Mouse (Mus musculus) limb, embryonic 10.5 days (tissue): ENCODE results near the gene Glipr1. TPM values are rescaled to one million over a fixed set of nuclear protein-coding genes. Genes with fewer than 3 reads are reported as not detected.

ENCODE experiments used
- DNase-seq: peaks from one replicate; pipeline ENCODE4 v3.0.0-alpha.2; 2017; ENCODE audit warnings: low spot score
- H3K27ac ChIP-seq: fragments of 300-500 bp; sonication (generic); 2 replicates; pipeline ENCODE4 v1.5.1; 2016; ENCODE audit warnings: mild to moderate bottlenecking
- H3K27me3 ChIP-seq: fragments of 300-500 bp; sonication (generic); 2 replicates; pipeline ENCODE4 v1.6.1; 2016; ENCODE audit warnings: low read depth, mild to moderate bottlenecking; ENCODE audit not compliant: poor library complexity, severe bottlenecking
- H3K36me3 ChIP-seq: fragments of 300-500 bp; sonication (generic); 2 replicates; pipeline ENCODE4 v1.6.1; 2016; ENCODE audit warnings: mild to moderate bottlenecking, moderate library complexity
- H3K4me1 ChIP-seq: fragments of 300-500 bp; sonication (generic); 2 replicates; pipeline ENCODE4 v1.6.1; 2016
- H3K4me3 ChIP-seq: fragments of 300-500 bp; sonication (generic); 2 replicates; pipeline ENCODE4 v1.5.1; 2016; ENCODE audit warnings: mild to moderate bottlenecking, moderate library complexity
- H3K9me3 ChIP-seq: fragments of 300-500 bp; sonication (generic); replicated peaks from 2 replicates; pipeline ENCODE4 v1.6.1; 2016; ENCODE audit warnings: mild to moderate bottlenecking
- WGBS: fragments of 180-500 bp; shearing (Covaris S2); methylation state at CpG from one replicate; pipeline ENCODE4 v1.1.7; 2016; 5-methylcytosine and 5-hydroxymethylcytosine counted together
- polyA plus RNA-seq: library from polyadenylated mRNA; unstranded; fragments of >200 nt; fragmentation: Nextera tagmentation; extraction: Ambion mirVana; gene quantifications from 2 replicates; pipeline ENCODE4 v1.2.1, GENCODE M21; 2016

The Glipr1 gene
- polyA plus RNA-seq, 1 experiment from 2014 or later, result 1.2 TPM

GRCm38 (mm10) chr10:111996911-111997347, 5.5 kb downstream of the Glipr1 start:
- H3K27ac ChIP-seq, result no peak overlapping the region
- H3K9me3 ChIP-seq, result no peaks in the 10 kb centered on the region
- no peaks in the 10 kb centered on the region for H3K36me3 ChIP-seq
- no peak for DNase-seq
- H3K27me3 ChIP-seq, result no peaks in the 10 kb centered on the region
- H3K4me1 ChIP-seq, result peaks cover 3% of the 10 kb centered on the region; the same call in 1 of the 2 replicates
- H3K4me3 ChIP-seq, result no peak overlapping the region
- 83% methylated on average over 8 of the region's 8 CpGs for WGBS

- H3K4me1 ChIP-seq, result peaks cover 3% of the 10 kb centered on the region; the same call in 1 of the 2 replicates
- DNase-seq, result no peak
- H3K27ac ChIP-seq, result no peak overlapping the region
- 90% methylated on average over 7 of the region's 7 CpGs for WGBS
- H3K9me3 ChIP-seq, result no peaks in the 10 kb centered on the region
- no peaks in the 10 kb centered on the region for H3K27me3 ChIP-seq
- no peaks in the 10 kb centered on the region for H3K36me3 ChIP-seq
- H3K4me3 ChIP-seq, result no peak overlapping the region
These were observed 5.9 kb downstream of the Glipr1 start for GRCm38 (mm10) chr10:111996549-111996904.

GRCm38 (mm10) chr10:111995803-111996548, 6.5 kb downstream of the Glipr1 start:
- Histone ChIP-seq H3K27me3 (no peaks in the 10 kb centered on the region), H3K27ac (no peak overlapping the region), H3K9me3 (no peaks in the 10 kb centered on the region), H3K4me3 (no peak overlapping the region), H3K4me1 (peaks cover 3% of the 10 kb centered on the region; the same call in 1 of the 2 replicates), H3K36me3 (no peaks in the 10 kb centered on the region)
- WGBS, result 93% methylated on average over 11 of the region's 11 CpGs
- no peak for DNase-seq

- Histone ChIP-seq H3K27ac (no peak overlapping the region), H3K27me3 (no peaks in the 10 kb centered on the region), H3K4me1 (no peaks in the 10 kb centered on the region), H3K4me3 (no peak overlapping the region), H3K36me3 (peaks cover 68% of the 10 kb centered on the region), H3K9me3 (no peaks in the 10 kb centered on the region)
- no peak for DNase-seq
- WGBS, result 91% methylated on average over 6 of the region's 6 CpGs
These were observed 16.0 kb downstream of the Glipr1 start for GRCm38 (mm10) chr10:111986453-111986852.

GRCm38 (mm10) chr10:111983070-111983469, 19.4 kb downstream of the Glipr1 start:
- H3K27me3 ChIP-seq, result no peaks in the 10 kb centered on the region
- WGBS, result 91% methylated on average over 5 of the region's 5 CpGs
- H3K27ac ChIP-seq, result no peak overlapping the region
- no peak overlapping the region for H3K4me3 ChIP-seq
- H3K36me3 ChIP-seq, result peaks cover 94% of the 10 kb centered on the region
- no peaks in the 10 kb centered on the region for H3K9me3 ChIP-seq
- H3K4me1 ChIP-seq, result no peaks in the 10 kb centered on the region
- no peak for DNase-seq

- Histone ChIP-seq H3K4me1 (peaks cover 8% of the 10 kb centered on the region), H3K4me3 (no peak overlapping the region), H3K36me3 (peaks cover 72% of the 10 kb centered on the region), H3K9me3 (no peaks in the 10 kb centered on the region), H3K27ac (no peak overlapping the region), H3K27me3 (no peaks in the 10 kb centered on the region)
- peak; percentile 71 for DNase-seq
- WGBS, result 51% methylated on average over 5 of the region's 5 CpGs
These were observed 24.8 kb downstream of the Glipr1 start for GRCm38 (mm10) chr10:111977584-111977983.

- peak within 1 kb of the TSS; percentile 85 for H3K27ac ChIP-seq
These were observed 29.7 kb downstream of the Glipr1 start, which contains the start of gene Krr1 for GRCm38 (mm10) chr10:111972542-111973361. Krr1 (plus strand) TSS chr10:111972664.

GRCm38 (mm10) chr10:111971929-111972328, 30.5 kb downstream of the Glipr1 start:
- Histone ChIP-seq H3K36me3 (peaks cover 16% of the 10 kb centered on the region), H3K4me3 (peak overlapping the region; percentile 94; the same call in 1 of the 2 replicates), H3K9me3 (no peaks in the 10 kb centered on the region), H3K27me3 (no peaks in the 10 kb centered on the region), H3K4me1 (peaks cover 8% of the 10 kb centered on the region), H3K27ac (no peak overlapping the region)
- no peak for DNase-seq
- WGBS, result 82% methylated on average over 3 of the region's 3 CpGs

More at GRCm38 (mm10) chr10:111972542-111973361, 29.7 kb downstream of the Glipr1 start, which contains the start of gene Krr1:
- peaks cover 25% of the 10 kb centered on the region for H3K36me3 ChIP-seq
- under 1% methylated on average over 51 of the region's 51 CpGs for WGBS
- peaks cover 8% of the 10 kb centered on the region for H3K4me1 ChIP-seq
- DNase-seq, result peak; percentile 93
- no peaks in the 10 kb centered on the region for H3K9me3 ChIP-seq
- H3K27me3 ChIP-seq, result no peaks in the 10 kb centered on the region
- H3K4me3 ChIP-seq, result peak within 1 kb of the TSS; percentile 94

- Histone ChIP-seq H3K9me3 (no peaks in the 10 kb centered on the region), H3K27ac (no peak overlapping the region), H3K27me3 (no peaks in the 10 kb centered on the region), H3K36me3 (no peaks in the 10 kb centered on the region), H3K4me3 (no peak overlapping the region), H3K4me1 (no peaks in the 10 kb centered on the region)
- no peak for DNase-seq
- WGBS, result 66% methylated on average over 4 of the region's 4 CpGs
These were observed 36.0 kb downstream of the Glipr1 start for GRCm38 (mm10) chr10:111966394-111966793.

GRCm38 (mm10) chr10:111960459-111960858, 42.0 kb downstream of the Glipr1 start:
- H3K36me3 ChIP-seq, result no peaks in the 10 kb centered on the region
- H3K9me3 ChIP-seq, result no peaks in the 10 kb centered on the region
- no peaks in the 10 kb centered on the region for H3K4me1 ChIP-seq
- WGBS, result 91% methylated on average over 6 of the region's 6 CpGs
- DNase-seq, result no peak
- no peak overlapping the region for H3K27ac ChIP-seq
- no peak overlapping the region for H3K4me3 ChIP-seq
- H3K27me3 ChIP-seq, result no peaks in the 10 kb centered on the region

GRCm38 (mm10) chr10:111959353-111959752, 43.1 kb downstream of the Glipr1 start:
- H3K4me1 ChIP-seq, result no peaks in the 10 kb centered on the region
- no peaks in the 10 kb centered on the region for H3K9me3 ChIP-seq
- no peak overlapping the region for H3K4me3 ChIP-seq
- no peaks in the 10 kb centered on the region for H3K27me3 ChIP-seq
- no peaks in the 10 kb centered on the region for H3K36me3 ChIP-seq
- WGBS, result 89% methylated on average over 2 of the region's 2 CpGs
- H3K27ac ChIP-seq, result no peak overlapping the region
- no peak for DNase-seq

- Histone ChIP-seq H3K4me1 (no peaks in the 10 kb centered on the region), H3K36me3 (no peaks in the 10 kb centered on the region), H3K27ac (no peak overlapping the region), H3K9me3 (no peaks in the 10 kb centered on the region), H3K27me3 (no peaks in the 10 kb centered on the region), H3K4me3 (no peak overlapping the region)
- WGBS, result 40% methylated on average over 4 of the region's 4 CpGs
- DNase-seq, result no peak
These were observed 44.4 kb downstream of the Glipr1 start for GRCm38 (mm10) chr10:111958046-111958421.
